Mouse (Mus musculus) heart, embryonic 16.5 days (tissue): Measurements from ENCODE around the gene Rex1bd. TPM values are rescaled to one million over a fixed set of nuclear protein-coding genes. Genes with fewer than 3 reads are reported as not detected.
A peak's percentile ranks its signal among the peaks of the same experiment; 100 is the strongest.

Experiments
- ATAC-seq: fragments of 200-750 bp; cut with Nextera tagmentation; replicated peaks from 2 replicates; pipeline ENCODE4 v1.8.0; 2017; ENCODE audit warnings: moderate number of reproducible peaks; ENCODE audit not compliant: insufficient read depth, low FRiP score; ENCODE audit errors: extremely low read depth
- H3K27ac ChIP-seq: fragments of 300-500 bp; sonication (generic); 2 replicates; pipeline ENCODE4 v1.5.1; 2014; ENCODE audit warnings: mild to moderate bottlenecking, low read length, control low read depth, moderate library complexity
- H3K27me3 ChIP-seq: fragments of 300-500 bp; sonication (generic); 2 replicates; pipeline ENCODE4 v1.6.1; 2014; ENCODE audit warnings: low read length, mixed read lengths; ENCODE audit not compliant: control insufficient read depth, insufficient read depth
- H3K36me3 ChIP-seq: fragments of 300-500 bp; sonication (generic); 2 replicates; pipeline ENCODE4 v1.6.1; 2014; ENCODE audit not compliant: control insufficient read depth, insufficient read depth
- H3K4me1 ChIP-seq: fragments of 300-500 bp; sonication (generic); 2 replicates; pipeline ENCODE4 v1.6.1; 2014; ENCODE audit warnings: low read length, mixed read lengths; ENCODE audit not compliant: control insufficient read depth, insufficient read depth
- H3K4me2 ChIP-seq: fragments of 300-500 bp; sonication (generic); 2 replicates; pipeline ENCODE4 v1.6.1; 2014; ENCODE audit warnings: low read depth, mild to moderate bottlenecking, control low read depth, low read length
- H3K4me3 ChIP-seq: fragments of 300-500 bp; sonication (generic); 2 replicates; pipeline ENCODE4 v1.5.1; 2014; ENCODE audit warnings: mild to moderate bottlenecking, control low read depth, low read length
- H3K9ac ChIP-seq: fragments of 300-500 bp; sonication (generic); 2 replicates; pipeline ENCODE4 v1.6.1; 2014; ENCODE audit warnings: low read length, control low read depth
- H3K9me3 ChIP-seq: fragments of 300-500 bp; sonication (generic); replicated peaks from 2 replicates; pipeline ENCODE4 v1.6.1; 2016; ENCODE audit warnings: low read length; ENCODE audit not compliant: control insufficient read depth
- WGBS: fragments of 180-500 bp; shearing (Covaris S2); extraction: QIAGEN DNeasy Blood & Tissue Kit; methylation state at CpG from one replicate; pipeline ENCODE4 v1.1.7; 2014; 5-methylcytosine and 5-hydroxymethylcytosine counted together
- polyA plus RNA-seq: library from polyadenylated mRNA; unstranded; fragments of >200 nt; fragmentation: Nextera tagmentation; extraction: Ambion mirVana; gene quantifications from 2 replicates; pipeline ENCODE4 v1.2.1, GENCODE M21; 2015

Gene Rex1bd
- polyA plus RNA-seq, 1 experiment from 2014 or later: 122 TPM

- H3K9ac ChIP-seq: no peak overlapping the region; the same call in 1 of the 2 replicates
Measured at GRCm38 (mm10) chr8:70467229-70467725, 39.3 kb downstream of the Rex1bd start.

DNA sequence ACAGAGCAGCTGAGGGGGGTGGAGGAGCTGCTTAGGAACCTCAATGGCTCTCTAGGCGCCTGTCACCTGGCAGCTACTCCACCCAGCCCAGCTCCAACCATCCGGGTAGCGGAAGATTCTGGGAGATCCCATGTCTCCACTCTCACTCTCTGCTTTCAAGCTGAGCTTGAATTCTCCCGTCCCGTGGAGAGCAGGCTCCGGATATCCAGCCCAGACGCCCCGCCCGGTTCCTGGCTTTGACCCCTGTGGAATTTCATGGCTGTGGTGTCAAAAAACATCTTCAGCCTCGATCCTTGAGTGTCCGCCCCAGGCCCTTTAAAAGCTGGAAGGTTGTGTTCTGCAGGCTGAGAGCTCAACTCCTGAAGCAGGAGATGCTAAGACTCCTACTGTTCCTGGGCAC is 39.8 kb downstream of the Rex1bd start:
- Histone ChIP-seq H3K27ac (no peak overlapping the region), H3K4me1 (peaks cover 28% of the 10 kb centered on the region), H3K36me3 (no peaks in the 10 kb centered on the region), H3K27me3 (no peaks in the 10 kb centered on the region), H3K4me3 (no peak overlapping the region), H3K9me3 (no peaks in the 10 kb centered on the region), H3K9ac (no peak overlapping the region), H3K4me2 (no peak overlapping the region)
- WGBS: 44% methylated on average over 11 of the region's 11 CpGs
- no peak for ATAC-seq

More at GRCm38 (mm10) chr8:70467229-70467725, 39.3 kb downstream of the Rex1bd start:
- peaks cover 28% of the 10 kb centered on the region for H3K4me1 ChIP-seq
- H3K27ac ChIP-seq: no peak overlapping the region
- no peaks in the 10 kb centered on the region for H3K36me3 ChIP-seq
- no peak overlapping the region for H3K4me2 ChIP-seq
- 60% methylated on average over 5 of the region's 5 CpGs for WGBS
- no peaks in the 10 kb centered on the region for H3K27me3 ChIP-seq
- no peak for ATAC-seq
- H3K9me3 ChIP-seq: no peaks in the 10 kb centered on the region
- no peak overlapping the region for H3K4me3 ChIP-seq

GRCm38 (mm10) chr8:70466305-70466704 is 40.2 kb downstream of the Rex1bd start:
- Histone ChIP-seq H3K27ac (no peak overlapping the region), H3K27me3 (no peaks in the 10 kb centered on the region), H3K4me1 (peaks cover 32% of the 10 kb centered on the region), H3K4me3 (no peak overlapping the region), H3K9ac (no peak overlapping the region), H3K9me3 (no peaks in the 10 kb centered on the region), H3K4me2 (no peak overlapping the region), H3K36me3 (no peaks in the 10 kb centered on the region)
- 75% methylated on average over 4 of the region's 4 CpGs for WGBS
- ATAC-seq: no peak

GRCm38 (mm10) chr8:70465701-70466100 is 40.9 kb downstream of the Rex1bd start:
- H3K9ac ChIP-seq: no peak overlapping the region
- H3K27ac ChIP-seq: no peak overlapping the region
- no peak overlapping the region for H3K4me3 ChIP-seq
- no peaks in the 10 kb centered on the region for H3K9me3 ChIP-seq
- peaks cover 38% of the 10 kb centered on the region for H3K4me1 ChIP-seq
- no peaks in the 10 kb centered on the region for H3K36me3 ChIP-seq
- H3K27me3 ChIP-seq: no peaks in the 10 kb centered on the region
- ATAC-seq: no peak
- no peak overlapping the region for H3K4me2 ChIP-seq
- WGBS: 96% methylated on average over 4 of the region's 4 CpGs

GRCm38 (mm10) chr8:70464162-70464561 is 42.4 kb downstream of the Rex1bd start:
- peaks cover 31% of the 10 kb centered on the region for H3K4me1 ChIP-seq
- H3K9me3 ChIP-seq: no peaks in the 10 kb centered on the region
- H3K36me3 ChIP-seq: no peaks in the 10 kb centered on the region
- 88% methylated on average over 6 of the region's 6 CpGs for WGBS
- H3K9ac ChIP-seq: no peak overlapping the region
- H3K4me2 ChIP-seq: no peak overlapping the region
- ATAC-seq: no peak
- H3K27me3 ChIP-seq: no peaks in the 10 kb centered on the region
- H3K4me3 ChIP-seq: no peak overlapping the region
- no peak overlapping the region for H3K27ac ChIP-seq

DNA sequence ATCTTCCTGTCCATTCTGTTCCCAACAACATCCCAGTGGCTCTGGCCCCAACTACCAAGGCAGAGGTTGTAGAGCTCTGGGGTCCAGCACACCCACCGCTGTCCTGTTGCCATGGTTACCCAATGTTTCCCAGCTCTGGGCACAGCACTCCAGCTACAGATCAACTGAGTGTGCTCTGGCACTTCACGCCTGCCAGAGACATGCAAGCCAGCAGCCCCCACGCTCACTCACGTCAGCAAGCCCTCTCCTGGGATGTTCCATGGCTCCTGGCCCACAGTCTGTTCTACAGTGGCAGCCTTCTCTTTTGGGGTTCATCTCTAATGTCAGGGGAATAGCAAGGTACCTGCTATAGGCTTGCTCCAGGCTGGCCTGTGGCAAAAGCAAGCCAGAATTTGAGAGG is 43.2 kb downstream of the Rex1bd start:
- 62% methylated on average over 4 of the region's 4 CpGs for WGBS
- no peak overlapping the region for H3K4me3 ChIP-seq
- peaks cover 26% of the 10 kb centered on the region for H3K4me1 ChIP-seq
- no peaks in the 10 kb centered on the region for H3K27me3 ChIP-seq
- H3K9me3 ChIP-seq: no peaks in the 10 kb centered on the region
- H3K4me2 ChIP-seq: no peak overlapping the region
- no peak overlapping the region for H3K9ac ChIP-seq
- no peak for ATAC-seq
- no peak overlapping the region for H3K27ac ChIP-seq
- no peaks in the 10 kb centered on the region for H3K36me3 ChIP-seq

GRCm38 (mm10) chr8:70462516-70462813 is 44.1 kb downstream of the Rex1bd start:
- WGBS: 90% methylated on average over 8 of the region's 8 CpGs
- no peak overlapping the region for H3K4me3 ChIP-seq
- no peaks in the 10 kb centered on the region for H3K27me3 ChIP-seq
- no peak overlapping the region for H3K4me2 ChIP-seq
- no peak for ATAC-seq
- no peak overlapping the region for H3K27ac ChIP-seq
- H3K9me3 ChIP-seq: no peaks in the 10 kb centered on the region
- peaks cover 19% of the 10 kb centered on the region for H3K4me1 ChIP-seq
- H3K36me3 ChIP-seq: no peaks in the 10 kb centered on the region
- no peak overlapping the region for H3K9ac ChIP-seq

DNA sequence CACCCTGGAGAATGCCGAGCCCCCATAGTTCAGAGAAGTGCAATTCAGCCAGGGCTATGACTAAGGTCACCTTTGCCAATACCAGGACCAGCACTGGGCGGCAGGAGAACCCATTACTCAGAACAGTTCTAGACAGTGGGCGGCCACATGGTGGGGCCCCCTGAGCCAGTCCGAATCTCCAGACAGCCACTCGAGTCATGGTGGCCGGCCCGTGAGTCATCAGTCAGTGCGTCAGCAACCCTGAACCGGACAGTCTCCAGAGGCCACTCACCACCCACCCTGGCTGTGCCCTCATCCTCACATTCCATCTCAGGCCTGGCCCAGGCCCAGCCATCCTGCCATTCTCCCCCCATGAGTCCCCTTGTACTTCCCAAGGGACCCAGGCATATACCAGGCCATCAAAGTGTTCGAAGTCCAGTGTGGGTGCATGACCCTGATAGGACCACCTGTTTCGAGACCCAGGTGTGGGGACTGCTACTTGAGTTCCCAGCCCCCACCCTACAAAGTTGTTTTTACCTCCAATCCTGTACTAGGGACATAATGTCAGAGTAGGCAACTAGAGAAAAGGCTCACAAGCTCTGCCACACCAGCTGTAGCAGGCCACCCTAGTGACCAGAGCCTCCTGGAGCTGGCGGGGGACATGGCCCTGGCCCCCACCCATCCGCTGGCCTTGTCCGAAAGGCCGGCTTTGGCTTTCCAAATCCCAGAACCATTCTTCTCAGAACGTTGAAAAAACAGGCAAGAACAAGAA is 44.6 kb downstream of the Rex1bd start:
- H3K4me3 ChIP-seq: no peak overlapping the region
- 0 out of 2 replicates have a peak, but pooled peaks have one; percentile 23 for ATAC-seq
- no peak overlapping the region for H3K4me2 ChIP-seq
- H3K27me3 ChIP-seq: no peaks in the 10 kb centered on the region
- peaks cover 16% of the 10 kb centered on the region for H3K4me1 ChIP-seq
- H3K27ac ChIP-seq: no peak overlapping the region
- WGBS: 73% methylated on average over 16 of the region's 16 CpGs
- no peaks in the 10 kb centered on the region for H3K36me3 ChIP-seq
- H3K9ac ChIP-seq: no peak overlapping the region
- H3K9me3 ChIP-seq: no peaks in the 10 kb centered on the region

DNA sequence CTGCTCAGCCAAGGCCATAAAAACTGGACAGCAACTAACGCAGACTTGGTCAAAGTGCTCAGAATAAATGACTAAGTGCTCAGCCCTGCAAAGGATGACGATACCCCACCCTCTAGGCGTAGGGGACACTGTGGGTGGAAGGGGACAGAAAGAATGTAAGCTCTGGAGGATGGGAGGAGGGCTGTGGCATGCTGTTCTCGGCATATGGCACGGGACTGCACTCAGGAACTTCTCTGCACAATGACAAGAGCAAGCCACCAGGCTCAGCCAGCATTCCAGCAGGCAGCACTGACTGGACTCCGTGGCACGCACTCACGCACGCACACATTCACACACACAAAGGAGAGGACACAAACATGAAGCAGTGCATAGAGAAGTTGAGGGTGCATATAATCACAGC is 45.9 kb downstream of the Rex1bd start:
- no peaks in the 10 kb centered on the region for H3K27me3 ChIP-seq
- H3K36me3 ChIP-seq: no peaks in the 10 kb centered on the region
- H3K27ac ChIP-seq: no peak overlapping the region
- H3K9me3 ChIP-seq: no peaks in the 10 kb centered on the region
- 48% methylated on average over 9 of the region's 9 CpGs for WGBS
- H3K4me3 ChIP-seq: no peak overlapping the region
- H3K4me1 ChIP-seq: peaks cover 16% of the 10 kb centered on the region
- no peak overlapping the region for H3K4me2 ChIP-seq
- H3K9ac ChIP-seq: no peak overlapping the region
- ATAC-seq: peak; percentile 60
